Mouse (Mus musculus): ENCODE results near the gene Sri. TPM values are rescaled to one million over a fixed set of nuclear protein-coding genes. Genes with fewer than 3 reads are reported as not detected.

The Sri gene
- polyA plus RNA-seq, 1 experiment from 2014 or later, result 299 TPM

Other genes with a start within 250 kb of the Sri start
- gene Steap4, start 85.6 kb upstream of the Sri start, polyA plus RNA-seq (2014; fragmentation: Nextera tagmentation; extraction: Ambion mirVana), result 3.4 and 4.7 TPM in 2 replicates

Measured in stomach, embryonic 14.5 days (tissue).